In the genomic region with DNA sequence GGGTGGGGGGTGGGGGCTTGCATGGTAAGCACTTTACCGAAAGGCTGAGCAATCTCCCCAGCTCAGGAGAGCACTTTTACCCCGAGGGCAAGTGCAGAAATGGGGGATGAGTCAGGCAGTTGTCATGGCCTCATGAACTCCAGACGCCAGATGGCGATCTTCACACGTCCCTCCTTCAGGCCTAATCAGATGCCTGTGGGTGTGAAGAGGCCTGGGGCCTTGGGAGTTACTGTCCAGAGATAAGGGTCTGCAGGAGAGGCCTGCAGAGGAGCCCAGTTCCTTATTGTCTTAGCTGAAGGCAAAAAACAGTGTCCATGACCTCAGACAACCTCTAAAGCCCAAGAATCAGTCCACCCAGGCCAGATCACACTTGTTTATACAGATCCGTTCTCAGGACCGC, we compare ENCODE assay signal across 8 mouse cellular contexts. TPM values are rescaled to one million over a fixed set of nuclear protein-coding genes. Genes with fewer than 3 reads are reported as not detected.
DNase-seq lines count a peak whose midpoint lies in the region; ATAC-seq and TF ChIP-seq lines count a peak whose summit lies in the region.

No protein-coding gene starts in this region.

- TF ChIP-seq EP300 in heart, adult 2 months (IDR thresholded peaks at IDR 0.05; ENCODE audit: insufficient read depth, low read depth, low read length): peak; percentile 84

- DNase-seq in 3134 (ENCODE audit: extremely low read depth, insufficient read length, low spot score): peak; percentile 61
- peak; percentile 75 for DNase-seq in MEL-GATA-1-ER (ENCODE audit: extremely low read depth, low read depth)
- peak; percentile 68 for DNase-seq in cerebellum, adult 9-11 months
- DNase-seq in heart, adult 2 months: peak; percentile 77 to 78
- peak; percentile 81 for DNase-seq in kidney, adult 9 months
- DNase-seq in liver, embryonic 11.5 days (ENCODE audit: low spot score): peak; percentile 47
- DNase-seq in neural tube, embryonic 11.5 days (ENCODE audit: low spot score): peak; percentile 67
- peak; percentile 76 for DNase-seq in thymus, postnatal 14 days

- TF ChIP-seq POLR2A in heart, adult 2 months (IDR thresholded peaks at IDR 0.05; ENCODE audit: insufficient read depth, low read depth, low read length): no peak

- WGBS in heart, adult 2 months: 20% methylated on average over 7 of the region's 7 CpGs
- WGBS in liver, embryonic 11.5 days: 18% methylated on average over 7 of the region's 7 CpGs
- 36% methylated on average over 7 of the region's 7 CpGs for WGBS in neural tube, embryonic 11.5 days

- H3K27me3 ChIP-seq in heart, adult 2 months (ENCODE audit: control insufficient read depth, insufficient read depth, low read length): no peaks in the 10 kb centered on the region
- no peaks in the 10 kb centered on the region; the same call in 1 of the 2 replicates for H3K27me3 ChIP-seq in liver, embryonic 11.5 days (replicated peaks; ENCODE audit: control insufficient read depth, insufficient read depth, low read length)
- H3K27me3 ChIP-seq in neural tube, embryonic 11.5 days (ENCODE audit: control insufficient read depth, insufficient read depth, low read length): no peaks in the 10 kb centered on the region

- TF ChIP-seq CTCF in heart, adult 2 months (IDR thresholded peaks at IDR 0.05): peak; percentile 82

- no peak overlapping the region for H3K27ac ChIP-seq in heart, adult 2 months
- H3K27ac ChIP-seq in liver, embryonic 11.5 days (ENCODE audit: low read depth, low read length): no peak overlapping the region
- no peak overlapping the region for H3K27ac ChIP-seq in neural tube, embryonic 11.5 days (ENCODE audit: low read depth, low read length)

- no peaks in the 10 kb centered on the region for H3K36me3 ChIP-seq in heart, adult 2 months (ENCODE audit: control insufficient read depth, insufficient read depth, low read length)
- peaks cover 5% of the 10 kb centered on the region; the same call in 1 of the 2 replicates for H3K36me3 ChIP-seq in liver, embryonic 11.5 days (ENCODE audit: control insufficient read depth, insufficient read depth, low read length)
- peaks cover 5% of the 10 kb centered on the region; the same call in 1 of the 2 replicates for H3K36me3 ChIP-seq in neural tube, embryonic 11.5 days (ENCODE audit: control insufficient read depth, insufficient read depth, low read length)

- intact Hi-C loops in heart, adult 2 months (cut with DNase I): loop anchor here (2.0 to 5.0 kb wide), 3 partner anchors 47 to 271 kb away; a partner anchor contains a TSS

- peak; percentile 76 for ATAC-seq in liver, embryonic 11.5 days (replicated peaks; ENCODE audit: low FRiP score)
- ATAC-seq in neural tube, embryonic 11.5 days (ENCODE audit: insufficient read depth, low FRiP score, low TSS enrichment): no peak

- peaks cover 3% of the 10 kb centered on the region for H3K4me1 ChIP-seq in heart, adult 2 months (ENCODE audit: control insufficient read depth, insufficient read depth, low read length)
- H3K4me1 ChIP-seq in liver, embryonic 11.5 days (replicated peaks; ENCODE audit: control insufficient read depth, insufficient read depth, low read length): peaks cover 5% of the 10 kb centered on the region
- no peaks in the 10 kb centered on the region for H3K4me1 ChIP-seq in neural tube, embryonic 11.5 days (ENCODE audit: control insufficient read depth, insufficient read depth, low read length)

- no peak overlapping the region for H3K9ac ChIP-seq in heart, adult 2 months (ENCODE audit: low read depth, low read length)
- H3K9ac ChIP-seq in liver, embryonic 11.5 days (ENCODE audit: low read depth, low read length): no peak overlapping the region
- no peak overlapping the region for H3K9ac ChIP-seq in neural tube, embryonic 11.5 days (ENCODE audit: low read length)

- no peaks in the 10 kb centered on the region for H3K79me2 ChIP-seq in heart, adult 2 months (replicated peaks; ENCODE audit: control insufficient read depth, insufficient read depth, low read length)

- no peak overlapping the region for H3K4me2 ChIP-seq in liver, embryonic 11.5 days
- no peak overlapping the region for H3K4me2 ChIP-seq in neural tube, embryonic 11.5 days (ENCODE audit: low read depth)

- no peaks in the 10 kb centered on the region for H3K9me3 ChIP-seq in liver, embryonic 11.5 days (ENCODE audit: control insufficient read depth, low read length)
- no peaks in the 10 kb centered on the region for H3K9me3 ChIP-seq in neural tube, embryonic 11.5 days (ENCODE audit: control insufficient read depth, low read length)

- no peak overlapping the region for H3K4me3 ChIP-seq in heart, adult 2 months
- no peak overlapping the region for H3K4me3 ChIP-seq in liver, embryonic 11.5 days (ENCODE audit: low read depth, low read length)
- H3K4me3 ChIP-seq in neural tube, embryonic 11.5 days (ENCODE audit: low read depth, low read length): no peak overlapping the region

RNA-seq across cellular contexts. Expression of a gene that starts 10.4 kb away (rescaled TPM):
- total RNA-seq in heart, adult 2 months (2021): 1 to 10 TPM; 7.4 to 7.5 TPM
- polyA plus RNA-seq in heart, adult 2 months (2012; rRNA removed): 24.8 and 35.6 TPM in 2 replicates
- polyA plus RNA-seq in liver, embryonic 11.5 days (2014; fragmentation: Nextera tagmentation; extraction: Ambion mirVana): 39.9 and 43.2 TPM in 2 replicates
- 47.7 and 49.4 TPM in 2 replicates for polyA plus RNA-seq in neural tube, embryonic 11.5 days (2014; fragmentation: Nextera tagmentation; extraction: Ambion mirVana)

RNA-seq across cellular contexts. Expression of a gene that starts 11.2 kb away (rescaled TPM):
- total RNA-seq in heart, adult 2 months (2021): 10 to 100 TPM; 13.4 to 16.8 TPM
- polyA plus RNA-seq in heart, adult 2 months (2012; rRNA removed): 29.7 and 35.6 TPM in 2 replicates
- polyA plus RNA-seq in liver, embryonic 11.5 days (2014; fragmentation: Nextera tagmentation; extraction: Ambion mirVana): 24.5 and 25.8 TPM in 2 replicates
- polyA plus RNA-seq in neural tube, embryonic 11.5 days (2014; fragmentation: Nextera tagmentation; extraction: Ambion mirVana): 23.7 and 26.0 TPM in 2 replicates

RNA-seq across cellular contexts. Expression of a gene that starts 15.8 kb away (rescaled TPM):
- 10 to 100 TPM; 23.5 to 24.1 TPM for total RNA-seq in heart, adult 2 months (2021)
- polyA plus RNA-seq in heart, adult 2 months (2012; rRNA removed): 44.0 and 63.3 TPM in 2 replicates
- polyA plus RNA-seq in liver, embryonic 11.5 days (2014; fragmentation: Nextera tagmentation; extraction: Ambion mirVana): 70.4 and 74.0 TPM in 2 replicates
- polyA plus RNA-seq in neural tube, embryonic 11.5 days (2014; fragmentation: Nextera tagmentation; extraction: Ambion mirVana): 110 TPM in 2 replicates

RNA-seq across cellular contexts. Expression of a gene that starts 15.9 kb away (rescaled TPM):
- total RNA-seq in heart, adult 2 months (2021): 1 to 10 TPM in 1 of 2 experiments, under 1 TPM in 1; 0.50 to 1.0 TPM
- polyA plus RNA-seq in heart, adult 2 months (2012; rRNA removed): 0.86 and 1.8 TPM in 2 replicates
- polyA plus RNA-seq in liver, embryonic 11.5 days (2014; fragmentation: Nextera tagmentation; extraction: Ambion mirVana): 0.31 and 0.36 TPM in 2 replicates
- polyA plus RNA-seq in neural tube, embryonic 11.5 days (2014; fragmentation: Nextera tagmentation; extraction: Ambion mirVana): 0.40 and 0.62 TPM in 2 replicates

RNA-seq across cellular contexts. Expression of a gene that starts 28.3 kb away (rescaled TPM):
- total RNA-seq in heart, adult 2 months (2021): 100 to 1,000 TPM; 234 to 237 TPM
- polyA plus RNA-seq in heart, adult 2 months (2012; rRNA removed): 317 and 318 TPM in 2 replicates
- polyA plus RNA-seq in liver, embryonic 11.5 days (2014; fragmentation: Nextera tagmentation; extraction: Ambion mirVana): 38.8 and 41.6 TPM in 2 replicates
- polyA plus RNA-seq in neural tube, embryonic 11.5 days (2014; fragmentation: Nextera tagmentation; extraction: Ambion mirVana): 43.8 and 48.8 TPM in 2 replicates
